Mouse (Mus musculus): ENCODE results near the gene Nrp2. TPM values are rescaled to one million over a fixed set of nuclear protein-coding genes. Genes with fewer than 3 reads are reported as not detected.

The Nrp2 gene
- total RNA-seq, 2 experiments from 2014 or later = 23.2 to 24.0 TPM

DNA sequence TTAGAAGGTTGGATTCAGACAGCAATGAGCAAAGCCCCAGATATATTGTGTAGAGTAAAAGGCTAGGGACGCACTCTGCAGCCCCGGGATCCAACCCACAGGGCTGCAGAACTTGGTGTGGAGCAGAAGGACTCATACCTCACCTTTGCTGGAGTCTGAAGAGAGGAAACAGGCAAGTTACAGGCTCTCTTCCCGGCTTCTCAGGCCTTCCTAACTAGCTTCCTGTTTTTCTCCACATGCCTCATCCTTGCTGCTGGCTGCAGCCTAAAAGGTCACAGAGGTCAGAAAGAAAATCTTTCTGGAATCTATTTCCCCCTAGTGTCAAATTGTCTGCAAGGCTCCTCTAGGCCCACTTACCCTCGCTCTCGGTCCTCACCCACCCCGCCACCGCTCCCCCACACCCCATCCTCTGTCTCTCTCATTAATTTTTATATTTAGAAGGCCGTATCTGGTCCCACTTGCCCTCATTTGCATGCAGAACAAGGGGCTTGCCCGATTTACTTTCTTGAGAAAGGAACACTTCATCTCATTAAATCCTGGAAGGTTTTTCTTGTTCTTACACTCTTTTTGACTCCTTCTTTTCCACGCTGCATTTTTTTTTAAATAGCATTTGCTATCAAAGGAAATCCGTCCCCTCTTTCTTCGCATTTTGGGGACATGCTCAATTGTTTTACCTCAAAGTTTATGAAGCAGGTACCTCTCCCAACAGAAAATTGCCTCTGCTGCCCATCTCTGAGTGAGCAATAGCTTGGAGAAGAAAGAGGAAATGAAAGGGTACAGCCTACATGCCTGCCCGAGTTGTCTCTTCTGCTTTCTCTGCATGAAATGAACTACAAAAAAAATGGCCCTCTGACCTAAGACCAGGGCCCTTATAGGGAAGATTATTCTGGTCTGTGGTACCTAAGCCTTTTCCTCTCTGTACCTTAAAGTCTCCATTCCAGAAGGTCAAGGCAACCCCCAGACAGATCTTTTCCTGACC lies 17.9 kb downstream of the Nrp2 start:
- no peak for DNase-seq (ENCODE audit: low spot score in 2 of 2)

DNA sequence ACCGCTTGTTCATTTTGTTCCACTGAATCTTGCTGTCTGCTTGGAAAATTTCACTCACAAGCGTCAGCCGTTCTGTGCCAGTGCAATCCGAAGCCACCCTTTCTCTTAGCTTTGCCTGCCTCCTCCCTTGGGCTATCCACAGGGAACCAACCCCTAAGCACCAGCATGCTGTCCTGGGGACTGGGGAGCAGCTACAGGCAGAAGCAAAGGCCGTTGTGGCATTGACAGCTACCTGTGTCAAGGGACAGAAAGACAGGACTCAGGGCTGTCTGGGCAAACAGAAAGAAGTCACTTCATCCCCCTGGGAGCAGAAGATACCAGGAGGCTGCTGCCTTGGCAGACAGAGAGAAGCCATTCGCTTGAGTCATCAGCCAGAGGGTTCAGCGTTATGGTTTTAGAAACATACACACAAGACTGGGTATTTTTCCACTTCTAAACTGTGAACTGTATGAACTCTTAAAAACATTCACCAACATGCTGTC lies 18.7 kb downstream of the Nrp2 start:
- DNase-seq (ENCODE audit: low spot score in 2 of 2) = no peak

DNA sequence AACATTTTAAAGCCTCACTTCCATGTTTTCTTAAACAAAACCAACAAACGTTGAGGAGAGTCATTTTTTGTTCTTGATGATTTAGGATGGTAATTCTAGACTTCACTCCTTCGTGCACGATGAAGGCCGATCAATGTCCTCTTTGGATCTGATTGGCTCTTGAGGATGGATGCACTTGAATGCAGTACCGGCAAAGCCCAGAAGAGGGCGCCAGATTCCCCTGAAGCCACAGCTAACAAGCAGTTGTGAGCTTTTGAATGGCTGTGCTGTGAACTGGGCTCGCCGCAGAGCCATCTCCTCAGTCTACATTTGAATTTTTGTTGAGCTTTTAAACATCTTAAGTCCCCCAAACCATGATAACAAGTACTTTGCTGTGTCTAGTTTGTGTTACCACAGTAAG lies 19.4 kb downstream of the Nrp2 start:
- no peak for DNase-seq (ENCODE audit: low spot score in 2 of 2)

DNA sequence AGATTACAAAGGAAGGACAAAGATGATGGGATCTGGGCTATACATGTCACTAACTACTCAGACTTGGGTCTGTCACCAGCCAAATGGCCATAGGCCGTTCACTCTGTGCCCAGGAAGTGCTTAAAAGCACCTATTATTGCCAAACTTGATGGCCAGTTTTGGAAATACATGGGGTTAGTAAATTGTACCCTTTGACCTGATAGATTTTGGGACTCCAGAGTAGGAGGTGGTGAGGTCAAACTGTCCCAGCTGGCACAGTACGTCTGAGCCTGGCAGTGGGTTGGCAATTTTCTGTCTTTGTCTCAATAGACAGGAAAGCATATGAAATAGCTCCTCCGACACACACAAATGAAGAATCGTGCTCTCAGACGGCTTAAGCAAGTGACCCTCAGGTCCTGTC lies 20.8 kb downstream of the Nrp2 start:
- DNase-seq (ENCODE audit: low spot score in 2 of 2) = no peak

DNA sequence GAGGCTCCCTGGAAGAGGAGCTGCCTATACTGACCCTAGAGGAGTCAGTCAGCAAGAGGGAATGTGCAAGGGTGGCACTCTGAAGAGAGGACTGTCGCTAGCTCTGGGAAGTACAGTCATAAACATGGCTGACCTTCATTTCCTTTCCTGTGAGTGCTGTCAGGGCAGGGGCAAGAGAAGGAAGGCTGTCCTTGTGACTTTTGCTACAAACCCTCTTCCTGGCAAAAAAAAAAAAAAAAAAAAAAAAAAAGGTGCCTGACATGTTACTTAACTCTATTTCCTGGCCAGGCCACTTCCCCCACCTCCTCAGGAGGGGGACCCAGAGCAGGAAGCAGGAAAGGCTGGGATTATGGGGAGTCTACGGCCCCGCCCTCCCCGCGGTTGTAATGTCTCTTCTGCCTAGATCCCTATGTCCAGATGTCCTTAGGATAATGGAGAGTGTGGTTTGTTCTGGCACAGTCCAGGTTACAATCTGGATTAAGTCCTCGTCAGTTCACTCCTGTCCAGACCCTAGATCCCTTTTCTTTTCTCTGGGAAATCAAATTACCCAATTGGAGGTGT lies 21.5 kb downstream of the Nrp2 start:
- no peak for DNase-seq (ENCODE audit: low spot score in 2 of 2)

DNA sequence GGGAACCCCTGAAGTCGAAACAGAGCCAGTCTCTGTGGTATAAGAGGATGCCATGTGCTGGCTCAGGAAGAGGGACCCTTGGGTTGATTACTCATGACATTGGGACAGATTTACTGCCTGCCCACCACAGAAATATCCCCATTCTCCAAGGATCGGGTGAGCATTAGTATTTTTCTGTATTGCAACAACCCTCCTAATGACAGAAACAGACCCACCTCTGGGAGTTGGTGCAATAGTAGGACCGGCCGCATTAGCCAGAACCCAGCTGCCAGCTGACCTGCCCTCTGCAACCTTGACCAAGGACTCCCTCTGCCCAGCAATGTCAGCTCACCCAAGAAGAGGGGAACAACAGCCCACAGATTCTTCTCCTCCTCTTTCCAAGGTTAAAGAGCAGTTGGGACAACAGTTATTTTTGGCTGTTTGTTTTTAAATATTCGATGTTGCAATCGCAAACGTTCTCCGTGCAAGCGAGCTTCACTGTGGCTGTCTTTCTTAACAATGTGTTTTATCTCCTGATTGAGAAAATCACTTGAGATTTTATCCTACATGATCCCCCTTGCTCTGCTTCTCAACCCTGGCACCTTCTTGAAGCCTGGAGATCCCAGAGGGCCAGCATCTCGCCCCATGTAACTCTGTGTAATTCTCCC lies 22.1 kb downstream of the Nrp2 start:
- DNase-seq (ENCODE audit: low spot score in 2 of 2) = no peak

DNA sequence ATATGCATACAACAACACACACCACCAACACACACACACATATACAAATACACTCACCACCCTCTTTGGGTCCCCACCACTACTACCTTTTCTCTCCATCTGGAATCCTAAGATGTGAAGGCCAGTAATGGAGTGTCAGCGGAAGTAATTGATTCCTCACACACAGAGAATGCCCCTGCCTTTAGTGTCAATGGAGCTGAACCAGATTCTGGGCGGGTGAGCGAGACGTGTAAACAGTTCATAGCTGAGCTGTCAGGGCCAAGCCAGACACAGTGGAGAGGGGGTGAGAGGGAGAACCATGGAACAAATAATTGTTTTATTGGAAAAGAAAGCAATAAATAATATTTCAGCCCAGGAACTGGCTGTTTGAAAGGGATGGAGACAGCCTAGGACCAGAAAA lies 24.1 kb downstream of the Nrp2 start:
- no peak for DNase-seq (ENCODE audit: low spot score in 2 of 2)

DNA sequence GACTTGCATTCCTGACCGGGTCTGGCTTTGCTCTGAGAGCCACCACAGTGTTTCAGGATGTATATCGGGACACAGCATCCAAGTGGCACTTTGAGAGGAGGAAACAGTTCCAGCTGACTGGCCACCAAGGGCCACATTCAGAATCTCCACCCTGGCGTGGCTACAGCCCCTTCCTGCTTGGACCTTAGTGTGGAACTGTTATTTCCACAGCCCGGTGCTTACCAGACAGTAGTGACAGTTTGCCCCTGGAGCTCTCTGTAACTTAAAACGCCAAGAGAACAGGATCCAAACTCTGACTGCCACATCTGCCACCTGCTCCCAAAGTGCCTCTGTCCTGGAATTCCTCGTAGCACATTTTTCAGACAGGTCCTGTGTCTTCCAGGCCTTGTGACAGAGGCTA lies 25.3 kb downstream of the Nrp2 start:
- no peak for DNase-seq (ENCODE audit: low spot score in 2 of 2)

DNA sequence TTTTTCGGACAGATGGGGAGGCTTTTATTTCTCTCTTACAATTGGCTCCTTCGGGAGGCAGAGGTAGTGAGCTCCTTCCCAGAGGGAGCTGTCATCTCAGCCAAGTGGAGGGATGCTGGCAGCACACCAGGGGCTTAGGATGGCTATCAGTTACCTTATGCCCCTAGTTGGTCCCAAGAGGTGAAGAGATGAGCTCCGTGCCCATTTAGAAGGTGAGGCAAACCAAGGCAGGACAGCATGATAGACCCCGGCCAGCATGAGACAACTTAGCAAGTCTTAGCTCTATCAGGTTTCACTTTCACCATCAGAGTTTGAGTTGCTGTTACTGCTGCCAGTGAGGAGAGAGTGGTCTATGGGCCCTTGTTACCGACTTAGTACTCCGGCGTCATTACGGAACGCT lies 25.8 kb downstream of the Nrp2 start:
- no peak for DNase-seq (ENCODE audit: low spot score in 2 of 2)

DNA sequence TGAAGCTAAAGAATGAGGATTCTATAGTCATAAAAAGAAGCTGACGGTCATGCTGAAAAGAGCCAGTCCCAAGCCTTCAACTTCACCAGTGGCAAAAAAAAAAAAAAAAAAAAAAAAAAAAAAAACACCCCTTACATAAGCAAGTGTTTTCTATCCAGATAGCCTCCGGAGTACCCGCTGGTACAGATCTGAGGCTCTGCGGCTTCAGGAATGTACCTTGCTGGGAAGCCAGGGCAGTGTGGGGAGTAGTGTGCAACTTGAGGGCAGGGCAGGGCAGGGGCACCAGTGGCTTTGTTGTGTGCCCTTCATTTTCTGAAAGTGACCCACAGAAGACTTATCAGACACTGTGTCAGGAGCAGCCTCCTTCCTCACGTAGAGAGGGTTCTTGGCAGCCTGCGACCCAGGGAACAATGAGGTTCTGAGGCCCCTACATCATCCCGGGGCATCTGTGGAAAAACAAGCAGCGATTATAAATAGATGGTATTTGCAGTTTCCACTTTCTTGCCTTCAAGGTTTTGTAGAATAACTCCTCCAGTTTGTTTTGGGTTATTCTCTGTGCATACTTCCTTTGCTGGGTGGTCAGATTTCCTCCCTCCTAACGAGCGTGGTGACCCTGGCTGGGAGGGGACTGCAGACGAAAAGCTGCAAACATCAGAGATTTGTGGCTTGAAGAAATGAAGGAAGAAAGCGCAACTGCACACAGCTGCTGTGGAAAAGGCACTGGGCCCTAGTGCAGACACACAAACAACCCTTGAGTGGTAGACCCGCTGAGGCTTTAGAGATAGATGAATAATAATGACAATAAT lies 26.5 kb downstream of the Nrp2 start:
- DNase-seq (ENCODE audit: low spot score in 2 of 2) = no peak

DNA sequence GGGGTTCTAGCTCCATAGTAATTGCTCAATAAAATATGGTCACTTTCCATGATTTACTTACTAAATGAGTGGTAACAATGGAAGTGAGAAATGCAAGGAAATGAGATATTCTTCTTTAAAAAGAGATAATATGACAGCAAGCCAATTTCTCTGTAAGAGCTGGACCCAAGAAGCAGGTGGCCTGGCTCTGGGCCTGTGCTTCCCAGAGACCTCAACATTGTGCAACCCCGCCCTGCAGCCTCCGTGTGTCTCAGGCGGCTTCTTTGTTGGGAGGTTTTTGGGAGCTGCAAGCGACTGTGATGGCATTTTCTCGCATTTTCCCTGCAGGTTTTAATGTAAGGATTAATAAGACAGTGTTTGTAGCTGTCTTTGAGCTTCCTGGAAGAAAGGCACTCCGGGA lies 29.0 kb downstream of the Nrp2 start:
- DNase-seq (ENCODE audit: low spot score in 2 of 2) = no peak

DNA sequence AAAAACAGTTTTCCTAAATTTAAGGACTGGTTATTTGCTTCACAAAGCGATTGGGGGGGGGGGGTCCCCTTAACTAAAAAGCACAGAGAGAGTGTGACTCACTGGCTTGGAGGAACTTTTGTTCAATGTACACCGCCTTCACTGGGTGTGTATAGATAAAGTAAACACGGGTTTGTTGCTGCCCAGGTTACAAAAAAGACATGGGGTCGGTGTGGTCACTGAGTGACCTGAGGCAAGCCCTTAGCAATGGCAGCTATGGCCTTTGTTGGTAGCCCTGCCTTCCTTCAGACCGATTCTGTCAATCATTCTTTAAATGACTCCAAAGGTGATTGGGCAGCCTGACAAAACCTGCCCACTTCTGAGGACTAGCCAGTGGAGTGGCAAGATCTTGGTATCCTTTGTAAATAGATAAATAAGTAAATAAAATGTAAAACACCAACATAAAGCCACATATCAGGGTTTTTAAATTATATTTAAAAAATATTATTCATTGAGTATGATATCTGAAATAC lies 31.4 kb downstream of the Nrp2 start:
- no peak for DNase-seq (ENCODE audit: low spot score in 2 of 2)

DNA sequence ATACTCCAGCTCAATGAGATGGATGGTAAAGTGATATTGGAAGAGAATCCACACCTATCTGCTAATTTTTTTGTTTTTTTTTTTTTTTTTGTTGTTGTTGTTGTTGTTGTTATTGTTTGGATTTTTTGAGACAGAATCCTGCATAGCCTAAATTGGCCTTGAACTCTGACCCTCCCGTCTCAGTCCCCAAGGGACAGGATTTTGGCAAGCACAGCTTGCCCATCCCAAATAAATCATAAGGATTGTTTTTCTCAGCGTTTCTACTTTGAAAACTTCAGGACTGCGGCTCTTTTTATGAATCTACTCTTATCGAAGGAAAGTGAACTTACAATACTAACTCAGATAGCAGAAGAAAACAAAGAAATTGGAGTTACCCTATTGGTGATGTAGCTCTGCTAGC lies 31.9 kb downstream of the Nrp2 start:
- DNase-seq (ENCODE audit: low spot score in 2 of 2) = no peak

DNA sequence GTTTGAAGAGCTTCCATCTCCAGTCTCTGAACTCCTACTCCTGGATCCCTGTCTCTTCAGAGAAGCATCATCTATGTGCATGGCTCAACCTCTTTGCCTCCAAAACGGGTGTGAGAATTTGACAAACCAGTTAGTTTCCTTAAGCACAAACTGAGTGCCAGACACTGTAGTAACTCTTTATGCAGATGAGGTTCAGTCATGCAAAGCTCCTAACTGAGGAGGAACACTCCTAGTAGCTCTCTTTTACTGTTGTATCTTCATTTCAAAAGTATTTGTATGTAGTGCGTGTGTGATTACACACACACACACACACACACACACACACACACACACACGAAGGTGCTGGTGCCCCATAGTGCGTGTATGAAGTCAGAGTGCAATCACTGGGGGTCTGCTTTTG lies 32.8 kb downstream of the Nrp2 start:
- DNase-seq (ENCODE audit: low spot score in 2 of 2) = no peak

DNA sequence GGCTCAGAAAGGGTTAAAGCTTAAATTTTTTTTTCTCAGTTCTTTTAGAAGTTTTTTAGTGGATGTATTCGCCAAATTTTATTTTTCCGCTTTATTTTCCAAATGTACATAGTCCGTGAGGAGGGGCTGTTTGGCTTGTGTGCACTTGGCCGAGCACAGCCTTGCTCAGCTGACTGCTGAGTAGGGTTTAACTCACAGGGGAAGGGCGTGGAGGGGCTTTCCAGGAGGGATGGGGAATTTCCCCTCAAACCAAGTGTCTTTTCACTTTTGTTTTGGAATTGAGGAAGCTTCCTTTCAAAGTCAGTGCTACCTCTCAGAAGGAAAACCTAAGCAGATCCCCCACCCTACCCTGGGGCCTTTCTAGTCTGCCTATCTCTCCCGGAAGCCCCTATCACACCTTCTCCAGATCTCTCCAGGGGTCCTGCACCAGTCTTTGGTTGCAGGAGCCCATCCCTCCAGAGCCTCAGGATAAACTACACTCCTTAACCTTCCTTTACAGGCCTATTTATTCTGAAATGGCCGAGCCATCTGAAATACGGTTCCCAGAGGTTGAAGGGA lies 33.4 kb downstream of the Nrp2 start:
- DNase-seq (ENCODE audit: low spot score in 2 of 2) = no peak

DNA sequence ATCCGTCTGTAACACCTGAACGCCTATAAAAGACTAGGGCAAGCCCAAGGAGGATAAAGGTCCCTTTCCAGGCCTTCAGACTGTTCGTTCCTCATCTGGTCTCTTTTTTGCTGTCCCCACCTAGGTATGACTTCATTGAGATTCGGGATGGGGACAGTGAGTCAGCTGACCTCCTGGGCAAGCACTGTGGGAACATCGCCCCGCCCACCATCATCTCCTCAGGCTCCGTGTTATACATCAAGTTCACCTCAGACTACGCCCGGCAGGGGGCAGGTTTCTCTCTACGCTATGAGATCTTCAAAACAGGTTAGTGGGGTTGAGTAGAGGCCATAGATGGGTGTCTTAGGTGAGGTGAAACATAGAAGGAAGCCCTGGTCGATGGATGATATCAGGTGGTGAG lies 35.1 kb downstream of the Nrp2 start:
- no peak for DNase-seq (ENCODE audit: low spot score in 2 of 2)

DNA sequence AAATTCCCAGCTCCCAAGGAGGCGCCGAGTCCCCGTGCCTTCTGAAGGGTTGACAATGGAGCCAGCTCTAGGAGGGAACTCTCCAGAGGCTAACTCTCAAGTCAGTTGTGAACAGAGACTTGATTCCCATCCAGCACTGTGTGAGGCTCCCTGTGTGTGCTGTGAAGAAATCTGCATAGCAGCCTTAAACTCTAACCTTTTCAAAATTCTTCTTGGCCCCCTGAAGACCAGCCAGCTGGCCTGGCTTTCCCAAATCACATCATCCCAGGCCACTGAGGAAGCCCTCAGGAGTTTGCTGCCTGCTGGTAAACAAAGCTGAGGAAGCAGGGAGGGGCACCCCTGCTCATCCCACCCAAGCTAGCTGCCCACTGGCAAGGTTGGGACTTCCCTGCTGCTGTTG lies 39.0 kb downstream of the Nrp2 start:
- DNase-seq (ENCODE audit: low spot score in 2 of 2) = no peak

DNA sequence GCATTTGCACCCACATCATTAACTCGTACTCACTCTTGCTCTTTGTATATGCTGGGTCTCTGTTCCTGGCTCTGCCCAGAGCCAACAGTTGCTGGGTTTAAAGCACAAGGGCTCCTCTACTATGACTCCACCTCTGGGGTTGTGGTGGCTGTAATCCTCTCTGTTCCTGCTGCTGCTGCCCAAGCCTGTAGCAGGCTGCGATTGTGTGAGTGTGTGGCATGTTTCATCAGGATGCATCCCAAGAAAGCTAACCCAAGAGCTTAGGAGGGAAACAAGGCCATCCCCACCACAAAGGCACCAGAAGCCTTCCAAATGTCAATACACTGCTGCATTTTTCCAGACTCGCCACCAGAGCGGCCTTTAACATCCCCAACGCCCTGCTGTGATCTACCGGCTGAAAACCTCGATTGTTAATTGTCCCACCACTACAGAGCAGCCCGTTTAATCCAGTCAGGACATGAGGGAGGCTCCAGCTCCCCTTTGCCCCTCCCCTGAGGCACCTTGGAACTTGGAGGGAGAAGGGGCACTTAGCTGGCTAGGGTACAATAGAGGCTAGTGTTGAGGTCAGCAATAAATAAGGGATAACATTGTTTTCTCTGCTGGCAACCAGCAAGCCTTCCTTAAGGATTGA lies 40.1 kb downstream of the Nrp2 start:
- no peak for DNase-seq (ENCODE audit: low spot score in 2 of 2)

DNA sequence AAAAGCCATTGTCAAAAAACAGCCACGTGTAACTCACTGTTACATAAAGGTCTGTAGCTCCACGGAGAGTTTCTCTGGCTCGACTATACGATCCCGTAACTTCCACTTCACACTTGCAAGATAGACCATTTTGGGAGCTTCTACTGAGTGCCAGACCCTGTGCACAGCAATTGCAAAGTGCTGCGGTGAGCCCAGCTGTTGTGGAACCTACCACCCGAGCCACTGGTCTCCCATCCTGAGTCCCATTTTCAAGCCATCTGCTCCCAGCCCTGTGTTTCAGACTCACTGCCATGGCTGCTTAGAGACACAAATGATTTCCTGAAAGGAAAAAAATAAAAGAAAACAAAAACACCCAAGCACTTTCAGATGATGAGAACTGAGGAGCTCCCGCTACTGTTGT lies 42.8 kb downstream of the Nrp2 start:
- no peak for DNase-seq (ENCODE audit: low spot score in 2 of 2)

DNA sequence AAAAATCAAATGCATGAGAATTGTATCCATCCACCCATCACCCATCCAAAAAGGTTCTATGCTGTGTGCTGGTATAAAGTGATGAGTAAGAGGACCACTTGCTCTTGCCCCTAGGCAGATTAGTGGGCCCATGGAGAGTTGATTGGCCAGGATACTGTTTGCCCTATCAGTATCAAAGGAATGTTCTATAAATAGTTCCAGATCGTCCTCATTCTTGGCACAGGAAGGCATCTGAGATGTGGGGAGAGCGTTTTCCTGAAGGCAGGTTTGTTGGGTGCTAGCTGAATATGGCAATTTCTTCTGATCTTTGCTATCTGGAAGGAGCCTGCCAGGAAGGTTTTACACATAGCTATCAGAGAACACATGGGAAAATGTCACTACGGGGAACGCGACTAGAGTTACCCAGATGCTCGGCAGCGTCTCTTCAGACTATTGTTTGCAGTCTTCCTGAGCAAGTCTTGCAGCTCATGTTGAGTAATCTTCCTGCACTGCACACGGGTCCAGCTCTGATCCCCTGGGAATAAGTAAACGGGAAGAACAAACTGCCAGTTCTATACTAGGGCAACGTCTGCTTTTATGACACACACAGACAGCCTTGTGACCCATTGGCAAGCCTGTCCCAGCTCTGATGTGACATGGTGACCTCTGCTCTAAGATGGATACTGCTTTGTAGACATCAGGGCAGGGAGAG lies 44.5 kb downstream of the Nrp2 start:
- DNase-seq (ENCODE audit: low spot score in 2 of 2) = no peak

Data from gastrocnemius, postnatal 4 days (tissue).